Mouse (Mus musculus): ENCODE results near the gene Atp8b3. TPM values are rescaled to one million over a fixed set of nuclear protein-coding genes. Genes with fewer than 3 reads are reported as not detected.

Atp8b3 gene
- polyA plus RNA-seq, 1 experiment from 2014 or later, result 0.06 TPM

- ATAC-seq (replicated peaks; ENCODE audit: insufficient number of reproducible peaks, insufficient read depth, low FRiP score, low read depth), result peak; percentile 85
- H3K4me1 ChIP-seq (replicated peaks), result peaks cover 53% of the 10 kb centered on the region
- WGBS, result under 1% methylated on average over 86 of the region's 97 CpGs
Measured at GRCm38 (mm10) chr10:80577195-80578130, 38.5 kb upstream of the Atp8b3 start, which contains the start of gene Klf16. Klf16 (minus strand) TSS chr10:80577321.

GRCm38 (mm10) chr10:80576351-80577194 lies 37.6 kb upstream of the Atp8b3 start:
- peak overlapping the region; percentile 89 for H3K4me3 ChIP-seq
- no peaks in the 10 kb centered on the region for H3K27me3 ChIP-seq
- H3K9ac ChIP-seq, result peak overlapping the region; percentile 80
- no peaks in the 10 kb centered on the region for H3K9me3 ChIP-seq (replicated peaks)
- H3K4me1 ChIP-seq (replicated peaks), result peaks cover 62% of the 10 kb centered on the region
- ATAC-seq (replicated peaks; ENCODE audit: insufficient number of reproducible peaks, insufficient read depth, low FRiP score, low read depth), result peak; percentile 0; the same call in 1 of the 2 replicates
- no peaks in the 10 kb centered on the region for H3K36me3 ChIP-seq
- WGBS, result under 1% methylated on average over 87 of the region's 96 CpGs
- H3K27ac ChIP-seq, result peak overlapping the region; percentile 94
- peak overlapping the region; percentile 91 for H3K4me2 ChIP-seq

More at GRCm38 (mm10) chr10:80577195-80578130, 38.5 kb upstream of the Atp8b3 start, which contains the start of gene Klf16:
- H3K36me3 ChIP-seq, result 0 out of 2 replicates have a peak, but pooled peaks cover 5% of the 10 kb centered on the region
- H3K9me3 ChIP-seq (replicated peaks), result no peaks in the 10 kb centered on the region
- H3K4me3 ChIP-seq, result peak within 1 kb of the TSS; percentile 89
- H3K4me2 ChIP-seq, result peak within 1 kb of the TSS; percentile 91
- peak within 1 kb of the TSS; percentile 94 for H3K27ac ChIP-seq
- H3K27me3 ChIP-seq, result no peaks in the 10 kb centered on the region
- H3K9ac ChIP-seq, result peak within 1 kb of the TSS; percentile 80

DNA sequence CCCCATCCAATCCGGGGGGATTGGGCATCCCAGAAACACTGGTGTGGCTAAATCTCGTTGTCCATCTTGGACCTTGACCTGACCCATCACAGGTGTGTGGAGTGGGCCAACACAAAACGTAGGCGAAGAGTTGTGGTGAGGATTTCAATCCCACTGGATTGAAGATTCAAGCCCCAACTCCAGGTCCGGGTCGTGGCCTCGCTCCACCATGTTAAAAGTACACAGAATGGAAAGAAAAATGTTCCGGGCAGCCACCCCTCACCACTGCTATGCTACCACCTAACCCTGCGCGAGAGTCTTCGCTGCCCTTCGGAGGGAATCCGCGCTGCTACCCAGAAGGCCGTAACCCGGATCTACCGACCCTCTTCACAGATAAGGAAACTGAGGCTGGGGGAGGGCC lies 37.0 kb upstream of the Atp8b3 start:
- Histone ChIP-seq H3K27ac (no peak overlapping the region), H3K9me3 (replicated peaks) (no peaks in the 10 kb centered on the region), H3K9ac (peak overlapping the region; percentile 80), H3K4me3 (peak overlapping the region; percentile 89), H3K27me3 (no peaks in the 10 kb centered on the region), H3K4me2 (peak overlapping the region; percentile 91), H3K4me1 (replicated peaks) (peaks cover 68% of the 10 kb centered on the region), H3K36me3 (no peaks in the 10 kb centered on the region)
- WGBS, result 12% methylated on average over 17 of the region's 17 CpGs
- ATAC-seq (replicated peaks; ENCODE audit: insufficient number of reproducible peaks, insufficient read depth, low FRiP score, low read depth), result no peak

DNA sequence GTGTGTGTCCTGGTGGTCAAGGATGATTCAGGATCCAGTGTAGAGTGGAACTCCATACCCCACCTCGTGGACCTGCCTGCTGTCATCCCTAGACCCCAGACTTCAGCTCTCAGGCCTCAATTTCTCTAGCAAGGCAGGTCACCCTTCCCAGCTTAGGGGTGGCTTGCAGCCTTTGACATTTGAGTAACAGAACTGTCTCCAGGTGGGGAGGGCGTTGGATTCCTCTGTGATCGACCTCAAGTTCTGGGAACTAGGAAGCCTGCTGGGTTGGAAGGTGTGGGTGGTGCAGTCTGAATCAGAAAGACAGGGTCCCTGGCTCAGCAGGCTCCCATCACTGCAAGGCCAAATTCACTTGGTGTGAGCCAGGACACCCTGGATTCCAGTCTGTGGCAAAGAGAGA lies 36.0 kb upstream of the Atp8b3 start:
- Histone ChIP-seq H3K36me3 (no peaks in the 10 kb centered on the region), H3K27me3 (no peaks in the 10 kb centered on the region), H3K9ac (no peak overlapping the region), H3K4me1 (replicated peaks) (peaks cover 78% of the 10 kb centered on the region), H3K4me2 (peak overlapping the region; percentile 91; the same call in 1 of the 2 replicates), H3K27ac (no peak overlapping the region), H3K4me3 (peak overlapping the region; percentile 89; the same call in 1 of the 2 replicates), H3K9me3 (replicated peaks) (no peaks in the 10 kb centered on the region)
- WGBS, result 80% methylated on average over 3 of the region's 3 CpGs
- no peak for ATAC-seq (replicated peaks; ENCODE audit: insufficient number of reproducible peaks, insufficient read depth, low FRiP score, low read depth)

DNA sequence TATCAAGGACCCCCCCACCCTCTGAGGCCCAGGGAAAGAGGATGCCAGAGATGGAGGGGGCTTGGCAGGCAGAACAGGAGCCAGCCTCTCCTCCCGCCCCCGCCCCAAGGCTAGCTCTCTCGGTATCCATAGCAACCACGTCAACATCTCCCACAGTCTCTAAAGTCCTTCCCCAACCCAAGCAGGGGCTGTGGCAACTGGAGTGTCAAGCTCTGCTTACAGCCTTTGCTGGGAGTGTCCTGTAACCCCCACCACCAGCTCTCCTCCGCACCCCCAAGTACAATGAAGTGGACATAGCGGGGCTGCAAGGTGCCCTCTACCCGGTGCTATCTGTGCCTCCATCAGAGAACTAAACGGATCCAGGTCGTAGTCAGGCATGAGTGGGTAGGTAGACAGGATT lies 35.0 kb upstream of the Atp8b3 start:
- H3K4me2 ChIP-seq, result peak overlapping the region; percentile 19; the same call in 1 of the 2 replicates
- H3K36me3 ChIP-seq, result no peaks in the 10 kb centered on the region
- no peak overlapping the region for H3K27ac ChIP-seq
- H3K4me3 ChIP-seq, result no peak overlapping the region
- no peak for ATAC-seq (replicated peaks; ENCODE audit: insufficient number of reproducible peaks, insufficient read depth, low FRiP score, low read depth)
- H3K4me1 ChIP-seq (replicated peaks), result peaks cover 86% of the 10 kb centered on the region
- H3K9me3 ChIP-seq (replicated peaks), result no peaks in the 10 kb centered on the region
- H3K9ac ChIP-seq, result peak overlapping the region; percentile 34; the same call in 1 of the 2 replicates
- no peaks in the 10 kb centered on the region for H3K27me3 ChIP-seq
- 49% methylated on average over 9 of the region's 9 CpGs for WGBS

DNA sequence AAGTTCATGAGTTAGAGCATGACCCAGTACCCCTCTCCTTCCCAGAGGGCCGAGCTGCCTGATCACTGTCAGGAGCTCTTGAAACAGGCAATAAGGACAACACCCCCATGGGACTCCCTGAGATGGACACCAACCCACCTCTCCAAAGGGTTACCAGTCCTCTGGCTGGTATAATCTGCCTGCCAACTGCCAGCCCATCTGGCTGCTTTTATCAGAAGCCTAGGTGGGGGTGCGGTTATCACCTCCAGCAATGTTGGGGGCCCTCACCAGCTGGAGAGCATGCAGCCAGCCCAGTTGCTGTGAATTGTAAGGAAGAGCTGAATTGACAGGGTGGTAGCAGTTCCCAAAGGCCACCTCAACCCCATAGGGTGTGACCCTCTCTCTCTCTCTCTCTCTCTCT lies 33.6 kb upstream of the Atp8b3 start:
- 74% methylated on average over 2 of the region's 2 CpGs for WGBS
- Histone ChIP-seq H3K4me3 (no peak overlapping the region), H3K27ac (no peak overlapping the region), H3K9me3 (replicated peaks) (no peaks in the 10 kb centered on the region), H3K4me1 (replicated peaks) (peaks cover 75% of the 10 kb centered on the region), H3K36me3 (peaks cover 7% of the 10 kb centered on the region; the same call in 1 of the 2 replicates), H3K27me3 (no peaks in the 10 kb centered on the region), H3K9ac (no peak overlapping the region), H3K4me2 (no peak overlapping the region)
- no peak for ATAC-seq (replicated peaks; ENCODE audit: insufficient number of reproducible peaks, insufficient read depth, low FRiP score, low read depth)

- Histone ChIP-seq H3K27ac (peak overlapping the region; percentile 73), H3K4me2 (peak overlapping the region; percentile 62), H3K4me3 (peak overlapping the region; percentile 26), H3K27me3 (no peaks in the 10 kb centered on the region), H3K9ac (peak overlapping the region; percentile 49), H3K9me3 (replicated peaks) (no peaks in the 10 kb centered on the region), H3K4me1 (replicated peaks) (peaks cover 73% of the 10 kb centered on the region), H3K36me3 (peaks cover 7% of the 10 kb centered on the region; the same call in 1 of the 2 replicates)
- WGBS, result 22% methylated on average over 30 of the region's 30 CpGs
- peak; percentile 34 for ATAC-seq (replicated peaks; ENCODE audit: insufficient number of reproducible peaks, insufficient read depth, low FRiP score, low read depth)
Measured at GRCm38 (mm10) chr10:80570871-80571836, 32.2 kb upstream of the Atp8b3 start.

DNA sequence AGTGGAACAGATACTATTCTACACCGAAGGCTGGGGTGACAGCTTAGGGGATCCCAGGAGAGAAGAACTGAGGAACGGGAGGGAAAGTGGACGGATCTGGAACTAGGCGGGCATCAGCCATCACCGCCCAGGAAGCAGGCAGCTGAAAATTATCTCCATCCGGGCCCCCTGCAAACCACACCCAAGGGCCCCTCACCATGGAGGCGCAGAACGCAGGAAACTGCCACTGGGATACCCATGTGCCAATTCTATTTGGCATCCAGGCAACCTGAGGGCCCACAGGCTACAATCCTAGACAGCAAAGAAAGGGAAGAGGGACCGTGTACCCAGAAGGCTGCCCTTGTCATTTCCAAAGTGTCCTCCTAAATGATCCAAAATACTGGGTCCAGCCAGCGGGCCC lies 31.5 kb upstream of the Atp8b3 start:
- H3K9me3 ChIP-seq (replicated peaks), result no peaks in the 10 kb centered on the region
- H3K4me2 ChIP-seq, result peak overlapping the region; percentile 62
- H3K27me3 ChIP-seq, result no peaks in the 10 kb centered on the region
- peak overlapping the region; percentile 49 for H3K9ac ChIP-seq
- no peak for ATAC-seq (replicated peaks; ENCODE audit: insufficient number of reproducible peaks, insufficient read depth, low FRiP score, low read depth)
- H3K4me3 ChIP-seq, result peak overlapping the region; percentile 26; the same call in 1 of the 2 replicates
- WGBS, result 79% methylated on average over 10 of the region's 10 CpGs
- peaks cover 66% of the 10 kb centered on the region for H3K4me1 ChIP-seq (replicated peaks)
- H3K27ac ChIP-seq, result peak overlapping the region; percentile 73
- H3K36me3 ChIP-seq, result peaks cover 7% of the 10 kb centered on the region; the same call in 1 of the 2 replicates

DNA sequence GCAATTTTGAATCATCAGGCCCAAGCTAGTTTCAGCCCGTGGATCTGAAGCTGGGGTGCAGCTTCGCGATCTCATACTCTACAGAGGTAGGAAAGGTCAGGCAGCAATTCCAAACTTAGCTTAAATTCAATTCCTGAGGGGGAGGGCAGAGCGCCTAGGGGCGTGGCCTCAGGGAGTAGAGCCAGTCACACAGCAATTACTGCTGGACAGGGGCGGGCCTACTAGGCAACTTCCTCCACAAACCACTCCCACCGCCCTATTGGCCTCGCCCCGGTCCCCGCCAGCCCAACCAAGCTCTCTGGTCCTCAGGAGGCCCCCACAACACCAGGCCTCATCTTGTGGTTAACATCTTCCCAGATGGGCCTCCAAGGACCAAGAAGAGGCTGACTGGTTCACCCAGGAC lies 30.7 kb upstream of the Atp8b3 start:
- Histone ChIP-seq H3K4me1 (replicated peaks) (peaks cover 59% of the 10 kb centered on the region), H3K27me3 (no peaks in the 10 kb centered on the region), H3K9me3 (replicated peaks) (no peaks in the 10 kb centered on the region), H3K27ac (peak overlapping the region; percentile 73), H3K4me2 (peak overlapping the region; percentile 62), H3K36me3 (peaks cover 7% of the 10 kb centered on the region; the same call in 1 of the 2 replicates), H3K4me3 (peak overlapping the region; percentile 12; the same call in 1 of the 2 replicates), H3K9ac (no peak overlapping the region)
- 29% methylated on average over 10 of the region's 10 CpGs for WGBS
- ATAC-seq (replicated peaks; ENCODE audit: insufficient number of reproducible peaks, insufficient read depth, low FRiP score, low read depth), result 0 out of 2 replicates have a peak, but pooled peaks have one; percentile 40

DNA sequence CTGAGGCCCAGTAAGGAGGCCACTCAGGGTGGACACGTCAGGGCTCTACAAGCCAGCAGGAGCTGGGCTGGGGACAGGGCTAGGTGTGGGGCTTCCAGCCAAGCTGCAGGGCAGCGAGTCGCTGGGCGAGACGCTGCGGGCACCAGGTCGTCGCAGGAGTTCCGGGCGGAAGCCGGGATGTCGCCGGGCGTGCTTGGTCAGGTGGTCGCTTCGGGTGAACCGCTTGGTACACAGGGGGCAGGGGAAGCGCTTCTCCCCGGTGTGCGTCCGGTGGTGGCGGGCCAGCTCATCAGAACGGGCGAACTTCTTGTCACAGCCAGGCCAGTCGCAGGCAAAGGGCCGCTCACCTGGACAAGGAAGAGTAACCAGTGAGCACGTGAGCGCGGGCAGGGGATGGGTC lies 30.0 kb upstream of the Atp8b3 start:
- ATAC-seq (replicated peaks; ENCODE audit: insufficient number of reproducible peaks, insufficient read depth, low FRiP score, low read depth), result no peak

More for the DNA sequence above, 30.0 kb upstream of the Atp8b3 start:
- no peaks in the 10 kb centered on the region for H3K9me3 ChIP-seq (replicated peaks)
- H3K4me2 ChIP-seq, result no peak overlapping the region; the same call in 1 of the 2 replicates
- no peaks in the 10 kb centered on the region for H3K27me3 ChIP-seq
- no peak overlapping the region for H3K27ac ChIP-seq
- H3K4me3 ChIP-seq, result no peak overlapping the region
- peaks cover 51% of the 10 kb centered on the region for H3K4me1 ChIP-seq (replicated peaks)
- H3K9ac ChIP-seq, result no peak overlapping the region
- H3K36me3 ChIP-seq, result peaks cover 7% of the 10 kb centered on the region; the same call in 1 of the 2 replicates
- whole genome bisulfite sequencing, result 92% methylated on average over 29 of the region's 29 CpGs
